Mouse (Mus musculus) neural tube, embryonic 11.5 days (tissue): ENCODE results near the gene 9130213A22Rik. TPM values are rescaled to one million over a fixed set of nuclear protein-coding genes. Genes with fewer than 3 reads are reported as not detected.
A peak's percentile ranks its signal among the peaks of the same experiment; 100 is the strongest.

Experiments used
- ATAC-seq: fragments of 200-750 bp; cut with Nextera tagmentation; 2 replicates; pipeline ENCODE4 v1.8.0; 2017; ENCODE audit warnings: moderate number of reproducible peaks, mild to moderate bottlenecking, moderate TSS enrichment, moderate library complexity; ENCODE audit not compliant: insufficient read depth, low FRiP score, low TSS enrichment
- DNase-seq: peaks from one replicate; pipeline ENCODE4 v3.0.0-alpha.2; 2015; ENCODE audit warnings: low spot score
- H3K27ac ChIP-seq: fragments of 300-500 bp; sonication (generic); 2 replicates; pipeline ENCODE4 v1.5.1; 2014; ENCODE audit warnings: low read depth, mild to moderate bottlenecking, low read length
- H3K27me3 ChIP-seq: fragments of 300-500 bp; sonication (generic); 2 replicates; pipeline ENCODE4 v1.6.1; 2014; ENCODE audit warnings: mild to moderate bottlenecking, low read length, mixed read lengths; ENCODE audit not compliant: control insufficient read depth, insufficient read depth
- H3K36me3 ChIP-seq: fragments of 300-500 bp; sonication (generic); 2 replicates; pipeline ENCODE4 v1.6.1; 2014; ENCODE audit warnings: mild to moderate bottlenecking, low read length, moderate library complexity, mixed read lengths; ENCODE audit not compliant: control insufficient read depth, insufficient read depth
- H3K4me1 ChIP-seq: fragments of 300-500 bp; sonication (generic); 2 replicates; pipeline ENCODE4 v1.6.1; 2014; ENCODE audit warnings: low read length, mixed read lengths; ENCODE audit not compliant: control insufficient read depth, insufficient read depth
- H3K4me2 ChIP-seq: fragments of 300-500 bp; sonication (generic); 2 replicates; pipeline ENCODE4 v1.6.1; 2014; ENCODE audit warnings: low read depth, mild to moderate bottlenecking, moderate library complexity
- H3K4me3 ChIP-seq: fragments of 300-500 bp; sonication (generic); 2 replicates; pipeline ENCODE4 v1.5.1; 2014; ENCODE audit warnings: low read depth, low read length
- H3K9ac ChIP-seq: fragments of 300-500 bp; sonication (generic); 2 replicates; pipeline ENCODE4 v1.6.1; 2014; ENCODE audit warnings: mild to moderate bottlenecking, low read length
- H3K9me3 ChIP-seq: fragments of 300-500 bp; sonication (generic); 2 replicates; pipeline ENCODE4 v1.6.1; 2016; ENCODE audit warnings: low read length; ENCODE audit not compliant: control insufficient read depth
- whole genome bisulfite sequencing: fragments of 180-500 bp; shearing (Covaris S2); extraction: QIAGEN DNeasy Blood & Tissue Kit; methylation state at CpG from one replicate; pipeline ENCODE4 v1.1.7; 2014; 5-methylcytosine and 5-hydroxymethylcytosine counted together
- polyA plus RNA-seq: library from polyadenylated mRNA; unstranded; fragments of >200 nt; fragmentation: Nextera tagmentation; extraction: Ambion mirVana; gene quantifications from 2 replicates; pipeline ENCODE4 v1.2.1, GENCODE M21; 2014

Gene 9130213A22Rik
- polyA plus RNA-seq, 1 experiment from 2014 or later, result not detected

GRCm38 (mm10) chr11:69073065-69073888 lies 49.1 kb downstream of the 9130213A22Rik start:
- peak overlapping the region; percentile 76 for H3K9ac ChIP-seq
- H3K27me3 ChIP-seq, result no peaks in the 10 kb centered on the region
- ATAC-seq (peak; percentile 75), DNase-seq (peak; percentile 79)
- peak overlapping the region; percentile 91 for H3K27ac ChIP-seq
- H3K36me3 ChIP-seq, result no peaks in the 10 kb centered on the region
- peaks cover 2% of the 10 kb centered on the region; the same call in 1 of the 2 replicates for H3K4me1 ChIP-seq
- H3K4me3 ChIP-seq, result peak overlapping the region; percentile 24
- no peaks in the 10 kb centered on the region for H3K9me3 ChIP-seq
- WGBS, result 0% methylated on average over 14 of the region's 14 CpGs
- H3K4me2 ChIP-seq, result peak overlapping the region; percentile 46

- DNase-seq, result no peak
- Histone ChIP-seq H3K9ac (0 out of 2 replicates have a peak overlapping the region, but pooled peaks have one; percentile 12), H3K27me3 (no peaks in the 10 kb centered on the region), H3K4me2 (peak overlapping the region; percentile 46), H3K9me3 (no peaks in the 10 kb centered on the region), H3K4me1 (peaks cover 2% of the 10 kb centered on the region; the same call in 1 of the 2 replicates), H3K36me3 (no peaks in the 10 kb centered on the region), H3K27ac (peak overlapping the region; percentile 91), H3K4me3 (peak overlapping the region; percentile 24)
- no peak for ATAC-seq
- WGBS, result 13% methylated on average over 9 of the region's 9 CpGs
These were observed 49.7 kb downstream of the 9130213A22Rik start for GRCm38 (mm10) chr11:69072666-69073064.

- H3K27ac ChIP-seq, result 0 out of 2 replicates have a peak overlapping the region, but pooled peaks have one; percentile 91
- 0 out of 2 replicates have a peak overlapping the region, but pooled peaks have one; percentile 12 for H3K9ac ChIP-seq
- H3K4me1 ChIP-seq, result peaks cover 2% of the 10 kb centered on the region; the same call in 1 of the 2 replicates
- H3K4me3 ChIP-seq, result peak overlapping the region; percentile 24; the same call in 1 of the 2 replicates
- H3K36me3 ChIP-seq, result no peaks in the 10 kb centered on the region
- H3K27me3 ChIP-seq, result no peaks in the 10 kb centered on the region
- no peak for ATAC-seq
- H3K4me2 ChIP-seq, result peak overlapping the region; percentile 46
- DNase-seq, result no peak
- H3K9me3 ChIP-seq, result no peaks in the 10 kb centered on the region
- 81% methylated on average over 11 of the region's 11 CpGs for WGBS
These were observed 50.2 kb downstream of the 9130213A22Rik start for GRCm38 (mm10) chr11:69072234-69072633.

GRCm38 (mm10) chr11:69071262-69071661 lies 51.1 kb downstream of the 9130213A22Rik start:
- peaks cover 7% of the 10 kb centered on the region for H3K4me1 ChIP-seq

GRCm38 (mm10) chr11:69070590-69071222 lies 51.7 kb downstream of the 9130213A22Rik start, which contains the start of gene Tmem107:
Gene Tmem107, plus strand, starts transcription at chr11:69070806.
- peak within 1 kb of the TSS; percentile 85 for H3K9ac ChIP-seq
- peak within 1 kb of the TSS; percentile 47 for H3K4me3 ChIP-seq
- H3K27ac ChIP-seq, result peak within 1 kb of the TSS; percentile 64
- WGBS, result under 1% methylated on average over 47 of the region's 47 CpGs
- DNase-seq (peak; percentile 96), ATAC-seq (peak; percentile 74)
- H3K36me3 ChIP-seq, result no peaks in the 10 kb centered on the region
- peak within 1 kb of the TSS; percentile 75 for H3K4me2 ChIP-seq
- H3K4me1 ChIP-seq, result peaks cover 11% of the 10 kb centered on the region
- H3K9me3 ChIP-seq, result no peaks in the 10 kb centered on the region
- no peaks in the 10 kb centered on the region for H3K27me3 ChIP-seq

More at GRCm38 (mm10) chr11:69071262-69071661, 51.1 kb downstream of the 9130213A22Rik start:
- ATAC-seq (no peak), DNase-seq (no peak)
- H3K27ac ChIP-seq, result no peak overlapping the region
- H3K27me3 ChIP-seq, result no peaks in the 10 kb centered on the region
- H3K4me3 ChIP-seq, result peak overlapping the region; percentile 47
- peak overlapping the region; percentile 85 for H3K9ac ChIP-seq
- 28% methylated on average over 9 of the region's 9 CpGs for WGBS
- no peaks in the 10 kb centered on the region for H3K36me3 ChIP-seq
- peak overlapping the region; percentile 75 for H3K4me2 ChIP-seq
- no peaks in the 10 kb centered on the region for H3K9me3 ChIP-seq

- DNase-seq (no peak), ATAC-seq (no peak)
- Histone ChIP-seq H3K4me1 (peaks cover 11% of the 10 kb centered on the region), H3K27ac (peak overlapping the region; percentile 64), H3K36me3 (no peaks in the 10 kb centered on the region), H3K9me3 (no peaks in the 10 kb centered on the region), H3K27me3 (no peaks in the 10 kb centered on the region), H3K4me2 (peak overlapping the region; percentile 75), H3K9ac (peak overlapping the region; percentile 85), H3K4me3 (peak overlapping the region; percentile 47)
- WGBS, result under 1% methylated on average over 13 of the region's 13 CpGs
These were observed 52.3 kb downstream of the 9130213A22Rik start for GRCm38 (mm10) chr11:69070093-69070492.

Other genes starting within 250 kb of the 9130213A22Rik start
- 0.08 TPM in 1 of 2 replicates, not detected in the other for gene Rnf222, start 234.0 kb downstream of the 9130213A22Rik start, polyA plus RNA-seq
- gene Rpl26, start 221.0 kb downstream of the 9130213A22Rik start, polyA plus RNA-seq, result 822 and 906 TPM in 2 replicates
- gene Odf4, start 195.5 kb downstream of the 9130213A22Rik start, polyA plus RNA-seq, result not detected in 2 replicates
- gene Arhgef15, start 165.1 kb downstream of the 9130213A22Rik start, polyA plus RNA-seq, result 6.8 and 6.9 TPM in 2 replicates
- 1.4 and 2.1 TPM in 2 replicates for gene Slc25a35, start 154.5 kb downstream of the 9130213A22Rik start, polyA plus RNA-seq
- 60.4 and 62.5 TPM in 2 replicates for gene Rangrf, start 147.4 kb downstream of the 9130213A22Rik start, polyA plus RNA-seq
- gene Pfas, start 114.1 kb downstream of the 9130213A22Rik start, polyA plus RNA-seq, result 30.7 and 34.9 TPM in 2 replicates
- gene Ctc1, start 106.7 kb downstream of the 9130213A22Rik start, polyA plus RNA-seq, result 68.0 and 76.0 TPM in 2 replicates
- gene Aurkb, start 76.9 kb downstream of the 9130213A22Rik start, polyA plus RNA-seq, result 154 and 155 TPM in 2 replicates
- 10.5 and 11.4 TPM in 2 replicates for gene Borcs6, start 62.9 kb downstream of the 9130213A22Rik start, polyA plus RNA-seq
- gene Tmem107, start 51.8 kb downstream of the 9130213A22Rik start, polyA plus RNA-seq, result 40.8 and 43.5 TPM in 2 replicates
- 112 TPM in 2 replicates for gene Vamp2, start 34.1 kb downstream of the 9130213A22Rik start, polyA plus RNA-seq
- 10.7 and 10.9 TPM in 2 replicates for gene Per1, start 27.4 kb downstream of the 9130213A22Rik start, polyA plus RNA-seq
- 0.33 TPM in 1 of 2 replicates, not detected in the other for gene Hes7, start 2.2 kb downstream of the 9130213A22Rik start, polyA plus RNA-seq
- gene Aloxe3, start 3.3 kb upstream of the 9130213A22Rik start, polyA plus RNA-seq, result 0.08 and 0.66 TPM in 2 replicates
- gene Alox12b, start 34.4 kb upstream of the 9130213A22Rik start, polyA plus RNA-seq, result not detected in 2 replicates
- 0.30 TPM in 1 of 2 replicates, not detected in the other for gene Alox8, start 75.3 kb upstream of the 9130213A22Rik start, polyA plus RNA-seq
- gene Gucy2e, start 114.4 kb upstream of the 9130213A22Rik start, polyA plus RNA-seq, result 0.07 TPM in 1 of 2 replicates, not detected in the other
- 23.5 TPM in 2 replicates for gene Cntrob, start 201.2 kb upstream of the 9130213A22Rik start, polyA plus RNA-seq
- 195 and 215 TPM in 2 replicates for gene Trappc1, start 201.4 kb upstream of the 9130213A22Rik start, polyA plus RNA-seq
- 3.1 and 3.6 TPM in 2 replicates for gene Kcnab3, start 203.7 kb upstream of the 9130213A22Rik start, polyA plus RNA-seq
- 27.8 and 28.8 TPM in 2 replicates for gene Rnf227, start 217.9 kb upstream of the 9130213A22Rik start, polyA plus RNA-seq
- 57.3 and 60.1 TPM in 2 replicates for gene Chd3, start 246.8 kb upstream of the 9130213A22Rik start, polyA plus RNA-seq